Comparison of ENCODE assay signal across 27 mouse cellular contexts in genomic region chr19:15230129-15230927, GRCm38 (mm10).
DNase-seq lines count a peak whose midpoint lies in the region; ATAC-seq and TF ChIP-seq lines count a peak whose summit lies in the region.
"Had no signal": no experiment of that assay in that cellular context is flagged by ENCODE, and none has a peak within 500 bp of the region (broad histone marks: within the 10 kb centered on the region; RNA-seq: fewer than 3 reads in every experiment).

No protein-coding gene starts in this region.

- no peak overlapping the region for H3K4me3 ChIP-seq in hindbrain, embryonic 13.5 days
- no peak overlapping the region for H3K4me3 ChIP-seq in hindbrain, embryonic 11.5 days (ENCODE audit: low read depth, low read length)
- no peak overlapping the region for H3K4me3 ChIP-seq in forebrain, embryonic 15.5 days
- H3K4me3 ChIP-seq in midbrain, embryonic 16.5 days (ENCODE audit: low read depth, low read length), result no peak overlapping the region
- no peak overlapping the region for H3K4me3 ChIP-seq in limb, embryonic 10.5 days
- H3K4me3 ChIP-seq: embryonic facial prominence, embryonic 15.5 days; liver, embryonic 15.5 days; lung, embryonic 15.5 days; megakaryocyte, embryonic 14.5 days; neural tube, embryonic 12.5 days; stomach, embryonic 15.5 days had no signal

- H3K9me3 ChIP-seq in hindbrain, embryonic 13.5 days, result no peaks in the 10 kb centered on the region
- no peaks in the 10 kb centered on the region for H3K9me3 ChIP-seq in hindbrain, embryonic 11.5 days (ENCODE audit: control insufficient read depth, low read length)
- H3K9me3 ChIP-seq in forebrain, embryonic 15.5 days, result no peaks in the 10 kb centered on the region
- no peaks in the 10 kb centered on the region; the same call in none of the 2 replicates for H3K9me3 ChIP-seq in midbrain, embryonic 16.5 days (replicated peaks; ENCODE audit: control insufficient read depth, low read length, poor library complexity, severe bottlenecking)
- H3K9me3 ChIP-seq in limb, embryonic 10.5 days (replicated peaks), result no peaks in the 10 kb centered on the region
- H3K9me3 ChIP-seq: embryonic facial prominence, embryonic 15.5 days; liver, embryonic 15.5 days; lung, embryonic 15.5 days; neural tube, embryonic 12.5 days; stomach, embryonic 15.5 days had no signal

- H3K9ac ChIP-seq in hindbrain, embryonic 13.5 days, result no peak overlapping the region
- H3K9ac ChIP-seq in hindbrain, embryonic 11.5 days (ENCODE audit: low read depth, low read length), result no peak overlapping the region
- no peak overlapping the region for H3K9ac ChIP-seq in forebrain, embryonic 15.5 days (replicated peaks)
- no peak overlapping the region for H3K9ac ChIP-seq in midbrain, embryonic 16.5 days (ENCODE audit: low read depth, low read length)
- H3K9ac ChIP-seq: embryonic facial prominence, embryonic 15.5 days; liver, embryonic 15.5 days; lung, embryonic 15.5 days; neural tube, embryonic 12.5 days; stomach, embryonic 15.5 days had no signal

- no peak for DNase-seq in hindbrain, embryonic 11.5 days (ENCODE audit: low spot score)
- DNase-seq in brain, embryonic 14.5 days (ENCODE audit: low read depth), result peak; percentile 79
- no peak for DNase-seq in testis, postnatal 10 days (ENCODE audit: low spot score)
- no peak for DNase-seq in right cerebral cortex, adult 18-20 months
- no peak for DNase-seq in limb, embryonic 10.5 days (ENCODE audit: low spot score)
- DNase-seq: adrenal gland, postnatal 25 days; cerebellum, adult 11 months; cerebellum, adult 9-11 months; gastrocnemius, postnatal 36 days; kidney, adult 18-20 months; kidney, postnatal 4 days; layer of hippocampus, adult 9-11 months; left cerebral cortex, postnatal 4 days; liver; lung, postnatal 36 days; thymus, adult 18-20 months; thymus, postnatal 4 days had no signal

- peaks cover 7% of the 10 kb centered on the region for H3K4me1 ChIP-seq in hindbrain, embryonic 13.5 days (replicated peaks)
- no peaks in the 10 kb centered on the region for H3K4me1 ChIP-seq in hindbrain, embryonic 11.5 days (replicated peaks; ENCODE audit: control insufficient read depth, insufficient read depth, low read length)
- peaks cover 3% of the 10 kb centered on the region; the same call in 1 of the 2 replicates for H3K4me1 ChIP-seq in forebrain, embryonic 15.5 days
- peaks cover 5% of the 10 kb centered on the region; the same call in 1 of the 2 replicates for H3K4me1 ChIP-seq in midbrain, embryonic 16.5 days (ENCODE audit: control insufficient read depth, insufficient read depth, low read length)
- no peaks in the 10 kb centered on the region for H3K4me1 ChIP-seq in limb, embryonic 10.5 days
- H3K4me1 ChIP-seq: embryonic facial prominence, embryonic 15.5 days; liver, embryonic 15.5 days; lung, embryonic 15.5 days; megakaryocyte, embryonic 14.5 days; neural tube, embryonic 12.5 days; stomach, embryonic 15.5 days had no signal

- no peak for TF ChIP-seq POLR2A in brain, embryonic 14.5 days (IDR thresholded peaks at IDR 0.05; ENCODE audit: borderline replicate concordance, extremely low read depth, insufficient read depth, insufficient read length, poor library complexity, severe bottlenecking)

- H3K27me3 ChIP-seq in hindbrain, embryonic 13.5 days, result no peaks in the 10 kb centered on the region
- H3K27me3 ChIP-seq in hindbrain, embryonic 11.5 days (ENCODE audit: control insufficient read depth, insufficient read depth, low read length), result no peaks in the 10 kb centered on the region
- H3K27me3 ChIP-seq in forebrain, embryonic 15.5 days, result peaks cover 7% of the 10 kb centered on the region
- no peaks in the 10 kb centered on the region for H3K27me3 ChIP-seq in midbrain, embryonic 16.5 days (ENCODE audit: control insufficient read depth, insufficient read depth, low read depth, low read length)
- H3K27me3 ChIP-seq in limb, embryonic 10.5 days (ENCODE audit: low read depth, poor library complexity, severe bottlenecking), result no peaks in the 10 kb centered on the region
- H3K27me3 ChIP-seq: embryonic facial prominence, embryonic 15.5 days; liver, embryonic 15.5 days; lung, embryonic 15.5 days; megakaryocyte, embryonic 14.5 days; neural tube, embryonic 12.5 days; stomach, embryonic 15.5 days had no signal

- WGBS in hindbrain, embryonic 13.5 days, result 55% methylated on average over 2 of the region's 2 CpGs
- WGBS in hindbrain, embryonic 11.5 days, result 77% methylated on average over 2 of the region's 2 CpGs
- 15% methylated on average over 2 of the region's 2 CpGs for WGBS in forebrain, embryonic 15.5 days
- 51% methylated on average over 2 of the region's 2 CpGs for WGBS in midbrain, embryonic 16.5 days
- 48% methylated on average over 2 of the region's 2 CpGs for WGBS in limb, embryonic 10.5 days

- 0 out of 2 replicates have a peak overlapping the region, but pooled peaks have one; percentile 5 for H3K27ac ChIP-seq in hindbrain, embryonic 13.5 days
- H3K27ac ChIP-seq in hindbrain, embryonic 11.5 days (ENCODE audit: low read depth, low read length), result no peak overlapping the region
- H3K27ac ChIP-seq in forebrain, embryonic 15.5 days (replicated peaks), result no peak overlapping the region
- no peak overlapping the region for H3K27ac ChIP-seq in midbrain, embryonic 16.5 days (ENCODE audit: low read length)
- H3K27ac ChIP-seq in limb, embryonic 10.5 days, result no peak overlapping the region
- H3K27ac ChIP-seq: embryonic facial prominence, embryonic 15.5 days; liver, embryonic 15.5 days; lung, embryonic 15.5 days; neural tube, embryonic 12.5 days; stomach, embryonic 15.5 days had no signal

- H3K36me3 ChIP-seq in hindbrain, embryonic 13.5 days, result no peaks in the 10 kb centered on the region
- no peaks in the 10 kb centered on the region for H3K36me3 ChIP-seq in hindbrain, embryonic 11.5 days (ENCODE audit: control insufficient read depth, insufficient read depth, low read length)
- no peaks in the 10 kb centered on the region for H3K36me3 ChIP-seq in forebrain, embryonic 15.5 days
- H3K36me3 ChIP-seq in midbrain, embryonic 16.5 days (ENCODE audit: control insufficient read depth, insufficient read depth, low read length), result no peaks in the 10 kb centered on the region
- no peaks in the 10 kb centered on the region for H3K36me3 ChIP-seq in limb, embryonic 10.5 days
- H3K36me3 ChIP-seq: embryonic facial prominence, embryonic 15.5 days; liver, embryonic 15.5 days; lung, embryonic 15.5 days; neural tube, embryonic 12.5 days; stomach, embryonic 15.5 days had no signal

- no peak for TF ChIP-seq CTCF in brain, embryonic 14.5 days (IDR thresholded peaks at IDR 0.05; ENCODE audit: borderline replicate concordance, extremely low read depth, insufficient read depth, insufficient read length)

- H3K4me2 ChIP-seq in hindbrain, embryonic 13.5 days, result no peak overlapping the region
- H3K4me2 ChIP-seq in hindbrain, embryonic 11.5 days (replicated peaks; ENCODE audit: low read depth, low read length), result no peak overlapping the region
- no peak overlapping the region for H3K4me2 ChIP-seq in forebrain, embryonic 15.5 days (replicated peaks)
- H3K4me2 ChIP-seq in midbrain, embryonic 16.5 days (ENCODE audit: low read length), result no peak overlapping the region
- H3K4me2 ChIP-seq: embryonic facial prominence, embryonic 15.5 days; liver, embryonic 15.5 days; lung, embryonic 15.5 days; neural tube, embryonic 12.5 days; stomach, embryonic 15.5 days had no signal

- peak; percentile 59 for ATAC-seq in hindbrain, embryonic 13.5 days (ENCODE audit: low FRiP score)
- ATAC-seq in hindbrain, embryonic 11.5 days (ENCODE audit: low FRiP score), result no peak
- peak; percentile 84 for ATAC-seq in forebrain, embryonic 15.5 days (replicated peaks)
- ATAC-seq in midbrain, embryonic 16.5 days, result peak; percentile 66
- ATAC-seq: inflammation-experienced regulatory T-cells, adult 6 months had no signal
